Mouse (Mus musculus) midbrain, embryonic 16.5 days (tissue): ENCODE measurements around the gene Trim34b. TPM values are rescaled to one million over a fixed set of nuclear protein-coding genes. Genes with fewer than 3 reads are reported as not detected.
"Not testable (repeated sequence)": the region's sequence is repeated elsewhere in the genome, so short reads cannot be mapped to it uniquely, and the experiment has no call there.

ENCODE experiments used
- ATAC-seq: fragments of 200-750 bp; cut with Nextera tagmentation; 2 replicates; pipeline ENCODE4 v1.8.0; 2017; ENCODE audit warnings: moderate TSS enrichment
- H3K27ac ChIP-seq: fragments of 300-500 bp; sonication (generic); 2 replicates; pipeline ENCODE4 v1.5.1; 2014; ENCODE audit warnings: mild to moderate bottlenecking, low read length, mixed read lengths
- H3K27me3 ChIP-seq: fragments of 300-500 bp; sonication (generic); 2 replicates; pipeline ENCODE4 v1.6.1; 2014; ENCODE audit warnings: low read depth, low read length, mixed read lengths; ENCODE audit not compliant: control insufficient read depth, insufficient read depth
- H3K36me3 ChIP-seq: fragments of 300-500 bp; sonication (generic); 2 replicates; pipeline ENCODE4 v1.6.1; 2014; ENCODE audit warnings: mild to moderate bottlenecking, low read length, moderate library complexity, mixed read lengths; ENCODE audit not compliant: control insufficient read depth, insufficient read depth
- H3K4me1 ChIP-seq: fragments of 300-500 bp; sonication (generic); 2 replicates; pipeline ENCODE4 v1.6.1; 2014; ENCODE audit warnings: mild to moderate bottlenecking, low read length, mixed read lengths; ENCODE audit not compliant: control insufficient read depth, insufficient read depth
- H3K4me2 ChIP-seq: fragments of 300-500 bp; sonication (generic); 2 replicates; pipeline ENCODE4 v1.6.1; 2014; ENCODE audit warnings: mild to moderate bottlenecking, low read length, mixed read lengths
- H3K4me3 ChIP-seq: fragments of 300-500 bp; sonication (generic); 2 replicates; pipeline ENCODE4 v1.5.1; 2014; ENCODE audit warnings: low read depth, mild to moderate bottlenecking, low read length, moderate library complexity, mixed read lengths
- H3K9ac ChIP-seq: fragments of 300-500 bp; sonication (generic); 2 replicates; pipeline ENCODE4 v1.6.1; 2014; ENCODE audit warnings: low read depth, low read length, mixed read lengths
- H3K9me3 ChIP-seq: fragments of 300-500 bp; sonication (generic); replicated peaks from 2 replicates; pipeline ENCODE4 v1.6.1; 2014; ENCODE audit warnings: mild to moderate bottlenecking, low read length, mixed read lengths; ENCODE audit not compliant: control insufficient read depth, poor library complexity, severe bottlenecking
- WGBS: fragments of 180-500 bp; shearing (Covaris S2); extraction: QIAGEN DNeasy Blood & Tissue Kit; methylation state at CpG from one replicate; pipeline ENCODE4 v1.1.7; 2014; 5-methylcytosine and 5-hydroxymethylcytosine counted together
- polyA plus RNA-seq: library from polyadenylated mRNA; unstranded; fragments of >200 nt; fragmentation: Nextera tagmentation; extraction: Ambion mirVana; gene quantifications from 2 replicates; pipeline ENCODE4 v1.2.1, GENCODE M21; 2015

Trim34b gene
- polyA plus RNA-seq = not detected in 2 replicates

GRCm38 (mm10) chr7:104329171-104329570 lies at the start of gene Trim34b:
Gene Trim34b, plus strand, starts transcription at chr7:104329471.
- H3K27ac ChIP-seq, H3K27me3 ChIP-seq, H3K4me1 ChIP-seq, H3K9ac ChIP-seq, ATAC-seq, H3K4me2 ChIP-seq, H3K36me3 ChIP-seq, H3K9me3 ChIP-seq, H3K4me3 ChIP-seq: not testable (repeated sequence)
- WGBS = 96% methylated on average over 2 of the region's 2 CpGs

GRCm38 (mm10) chr7:104287576-104288443 lies 41.5 kb upstream of the Trim34b start, which contains the start of gene Trim5:
Gene Trim5, minus strand, starts transcription at chr7:104288094.
- not testable (repeated sequence) for H3K4me1 ChIP-seq, H3K4me3 ChIP-seq, H3K36me3 ChIP-seq, H3K9ac ChIP-seq, H3K9me3 ChIP-seq, H3K4me2 ChIP-seq, H3K27me3 ChIP-seq, H3K27ac ChIP-seq, ATAC-seq
- WGBS = 45% methylated on average over 14 of the region's 14 CpGs

- no peak overlapping the region for H3K4me3 ChIP-seq
- H3K9ac ChIP-seq = no peak overlapping the region
- no peaks in the 10 kb centered on the region for H3K4me1 ChIP-seq
- no peak overlapping the region for H3K4me2 ChIP-seq
- no peaks in the 10 kb centered on the region for H3K27me3 ChIP-seq
- no peak overlapping the region for H3K27ac ChIP-seq
- no peaks in the 10 kb centered on the region for H3K9me3 ChIP-seq
- no peaks in the 10 kb centered on the region for H3K36me3 ChIP-seq
- ATAC-seq = no peak
- WGBS = 96% methylated on average over 1 of the region's 1 CpGs
These were observed 38.6 kb upstream of the Trim34b start for GRCm38 (mm10) chr7:104290641-104291040.

GRCm38 (mm10) chr7:104291638-104292400 lies 37.5 kb upstream of the Trim34b start:
- 82% methylated on average over 5 of the region's 5 CpGs for WGBS
- Histone ChIP-seq H3K27ac (no peak overlapping the region), H3K27me3 (no peaks in the 10 kb centered on the region), H3K4me1 (no peaks in the 10 kb centered on the region), H3K4me3 (no peak overlapping the region), H3K36me3 (no peaks in the 10 kb centered on the region), H3K4me2 (no peak overlapping the region), H3K9me3 (no peaks in the 10 kb centered on the region), H3K9ac (no peak overlapping the region)
- ATAC-seq = no peak

- no peak for ATAC-seq
- peak overlapping the region; percentile 14; the same call in 1 of the 2 replicates for H3K4me3 ChIP-seq
These were observed 14.4 kb upstream of the Trim34b start for GRCm38 (mm10) chr7:104314796-104315353.

GRCm38 (mm10) chr7:104315369-104316080 lies 13.7 kb upstream of the Trim34b start, which contains the start of gene Trim12a:
Gene Trim12a, minus strand, starts transcription at chr7:104315466.
- ATAC-seq = 0 out of 2 replicates have a peak, but pooled peaks have one; percentile 32
- not testable (repeated sequence) for H3K9ac ChIP-seq, H3K36me3 ChIP-seq, H3K4me1 ChIP-seq, H3K27ac ChIP-seq, H3K9me3 ChIP-seq, H3K27me3 ChIP-seq
- peak within 1 kb of the TSS; percentile 14; the same call in 1 of the 2 replicates for H3K4me3 ChIP-seq
- 28% methylated on average over 4 of the region's 4 CpGs for WGBS
- peak within 1 kb of the TSS; percentile 31; the same call in 1 of the 2 replicates for H3K4me2 ChIP-seq

More at GRCm38 (mm10) chr7:104314796-104315353, 14.4 kb upstream of the Trim34b start:
- Histone ChIP-seq H3K36me3 (no peaks in the 10 kb centered on the region), H3K27me3 (no peaks in the 10 kb centered on the region), H3K9ac (no peak overlapping the region), H3K4me1 (no peaks in the 10 kb centered on the region), H3K27ac (no peak overlapping the region), H3K4me2 (peak overlapping the region; percentile 31; the same call in 1 of the 2 replicates), H3K9me3 (no peaks in the 10 kb centered on the region)
- 12% methylated on average over 15 of the region's 15 CpGs for WGBS

GRCm38 (mm10) chr7:104322028-104322427 lies 7.2 kb upstream of the Trim34b start:
- Histone ChIP-seq H3K4me2 (no peak overlapping the region), H3K27me3 (no peaks in the 10 kb centered on the region), H3K27ac (no peak overlapping the region), H3K9ac (no peak overlapping the region), H3K36me3 (no peaks in the 10 kb centered on the region), H3K4me1 (no peaks in the 10 kb centered on the region), H3K4me3 (no peak overlapping the region), H3K9me3 (no peaks in the 10 kb centered on the region)
- no peak for ATAC-seq
- 85% methylated on average over 9 of the region's 9 CpGs for WGBS

- not testable (repeated sequence) for H3K4me3 ChIP-seq, H3K27ac ChIP-seq, ATAC-seq, H3K9me3 ChIP-seq, H3K36me3 ChIP-seq, H3K4me2 ChIP-seq, H3K9ac ChIP-seq, H3K4me1 ChIP-seq, H3K27me3 ChIP-seq
- 85% methylated on average over 3 of the region's 3 CpGs for WGBS
These were observed 6.3 kb downstream of the Trim34b start for GRCm38 (mm10) chr7:104335547-104335946.
